Mouse (Mus musculus): Measurements from ENCODE around the gene Gm904. TPM values are rescaled to one million over a fixed set of nuclear protein-coding genes. Genes with fewer than 3 reads are reported as not detected.
"Not testable (repeated sequence)": the region's sequence is repeated elsewhere in the genome, so short reads cannot be mapped to it uniquely, and the experiment has no call there.

Gene Gm904
- polyA plus RNA-seq (2015; fragmentation: Nextera tagmentation; extraction: Ambion mirVana): not detected in 2 replicates

DNA sequence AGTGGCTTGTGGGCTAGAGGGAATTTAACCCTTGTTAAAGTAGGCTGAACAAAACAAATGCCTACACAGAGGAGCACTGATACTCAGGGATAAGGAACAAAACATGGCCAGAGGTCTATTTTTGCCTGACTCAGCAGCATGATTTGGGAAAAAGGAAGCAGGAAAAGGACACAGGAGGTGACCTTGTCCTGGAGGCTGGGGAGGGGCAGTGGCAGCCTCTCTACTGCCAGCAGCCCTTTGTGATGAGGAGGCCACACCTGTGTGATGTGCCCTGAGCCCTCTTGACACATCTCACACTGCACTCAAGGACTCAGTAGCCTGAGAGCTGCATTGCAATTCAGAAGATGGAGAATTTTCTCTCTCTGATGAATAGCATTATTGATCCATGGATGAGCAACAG is at the start of gene Gm904:
Gm904 (plus strand) TSS at position 301 of the 400 bp plus-strand sequence.
- H3K9me3 ChIP-seq (replicated peaks); H3K27me3 ChIP-seq; ATAC-seq; H3K4me1 ChIP-seq; H3K9ac ChIP-seq; H3K4me3 ChIP-seq; H3K27ac ChIP-seq; H3K4me2 ChIP-seq; H3K36me3 ChIP-seq (ENCODE audit: poor library complexity, severe bottlenecking): not testable (repeated sequence)

DNA sequence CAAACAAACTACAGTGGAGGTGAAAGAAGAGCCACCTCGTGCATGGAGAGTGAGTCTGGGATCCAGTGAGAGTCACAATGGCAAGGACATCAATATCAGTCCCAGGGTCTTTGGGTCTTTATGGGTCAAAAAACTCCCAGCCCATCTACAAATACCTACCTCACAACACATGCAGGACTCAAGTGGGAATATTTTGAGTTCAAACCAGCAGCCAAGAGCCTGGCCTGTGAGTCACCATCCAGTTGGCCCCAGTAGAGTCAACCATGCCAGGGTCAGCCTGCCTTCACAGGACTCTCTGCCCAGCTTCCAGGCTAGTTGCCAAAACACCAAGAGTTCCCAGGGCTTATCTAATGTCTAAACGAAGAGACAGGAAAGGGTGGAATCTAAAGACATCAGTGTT is 5.7 kb downstream of the Gm904 start:
- 83% methylated on average over 2 of the region's 2 CpGs for WGBS
- not testable (repeated sequence) for H3K27me3 ChIP-seq; H3K4me2 ChIP-seq; H3K4me3 ChIP-seq; H3K9me3 ChIP-seq (replicated peaks); ATAC-seq; H3K27ac ChIP-seq; H3K9ac ChIP-seq; H3K36me3 ChIP-seq (ENCODE audit: poor library complexity, severe bottlenecking); H3K4me1 ChIP-seq

Small RNA genes lying within 50 kb of the gene (microRNA-seq; reads per million reads assigned to microRNA genes)
- gene Gm23952 (not detected), gene Mir683-2 (not detected)

Other genes starting within 250 kb of the Gm904 start
- 25.1 and 30.3 TPM in 2 replicates for gene Fbxw17, start 225.4 kb upstream of the Gm904 start, polyA plus RNA-seq (2015; fragmentation: Nextera tagmentation; extraction: Ambion mirVana)
- gene Gm47429, start 199.3 kb upstream of the Gm904 start, polyA plus RNA-seq (2015; fragmentation: Nextera tagmentation; extraction: Ambion mirVana): not detected in 2 replicates
- not detected in 2 replicates for gene Nutm2, start 175.9 kb upstream of the Gm904 start, polyA plus RNA-seq (2015; fragmentation: Nextera tagmentation; extraction: Ambion mirVana)
- gene Gm8765, start 55.1 kb downstream of the Gm904 start, polyA plus RNA-seq (2015; fragmentation: Nextera tagmentation; extraction: Ambion mirVana): not detected in 2 replicates

Measured in forebrain, embryonic 13.5 days (tissue).